Mouse (Mus musculus) bone marrow, adult 2 months (tissue): Measurements from ENCODE around the gene Prkaca.

ENCODE experiments used
- CTCF ChIP-seq: fragments of 200-500 bp; IDR thresholded peaks from 2 replicates; pipeline ENCODE4 v1.5.1; 2011; ENCODE audit warnings: low read length, control low read depth; ENCODE audit not compliant: control insufficient read depth, insufficient read depth
- POLR2A ChIP-seq: fragments of 200-500 bp; IDR thresholded peaks from 2 replicates; pipeline ENCODE4 v1.6.1; 2011; ENCODE audit warnings: low read depth, mild to moderate bottlenecking, control low read depth, low read length, borderline replicate concordance; ENCODE audit not compliant: control insufficient read depth

DNA sequence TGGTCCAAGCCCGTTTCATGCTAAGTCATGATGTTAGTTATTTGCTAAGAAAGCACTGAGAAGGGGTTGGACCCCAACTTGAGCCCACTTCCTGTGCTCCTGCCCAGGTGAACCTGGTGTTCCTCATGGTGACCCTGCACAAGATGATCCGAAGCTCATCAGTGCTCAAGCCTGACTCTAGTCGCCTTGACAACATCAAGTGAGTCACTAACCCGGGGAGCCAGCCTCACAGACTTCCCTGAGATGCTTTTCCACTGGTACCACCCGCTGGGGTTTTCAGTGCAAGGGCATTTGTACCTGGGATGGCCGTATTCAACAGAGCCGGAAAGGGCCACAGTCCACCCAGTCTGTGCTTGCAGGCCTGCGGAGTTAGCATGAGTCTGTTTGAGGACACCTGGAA lies 37.4 kb upstream of the Prkaca start:
- TF ChIP-seq CTCF (no peak), POLR2A (no peak)
